Mouse (Mus musculus): ENCODE data around the gene Cdc42se2. TPM values are rescaled to one million over a fixed set of nuclear protein-coding genes. Genes with fewer than 3 reads are reported as not detected.

Cdc42se2 gene
- polyA plus RNA-seq, 1 experiment from 2014 or later: 72.5 TPM

- H3K27ac ChIP-seq: no peak overlapping the region
- H3K27me3 ChIP-seq (replicated peaks): no peaks in the 10 kb centered on the region
- ATAC-seq: no peak
- no peak overlapping the region for H3K9ac ChIP-seq
- peaks cover 9% of the 10 kb centered on the region; the same call in 1 of the 2 replicates for H3K36me3 ChIP-seq
- WGBS: 85% methylated on average over 6 of the region's 6 CpGs
- no peak overlapping the region for H3K4me2 ChIP-seq (replicated peaks)
- H3K9me3 ChIP-seq: no peaks in the 10 kb centered on the region
- no peak overlapping the region for H3K4me3 ChIP-seq (replicated peaks)
- no peaks in the 10 kb centered on the region for H3K4me1 ChIP-seq (replicated peaks)
Measured at GRCm38 (mm10) chr11:54693696-54694095, 93.8 kb downstream of the Cdc42se2 start.

- no peaks in the 10 kb centered on the region for H3K9me3 ChIP-seq
- peaks cover 5% of the 10 kb centered on the region; the same call in 1 of the 2 replicates for H3K36me3 ChIP-seq
- no peak overlapping the region for H3K4me3 ChIP-seq (replicated peaks)
- H3K4me2 ChIP-seq (replicated peaks): no peak overlapping the region
- H3K9ac ChIP-seq: no peak overlapping the region
- 77% methylated on average over 4 of the region's 4 CpGs for WGBS
- H3K27ac ChIP-seq: no peak overlapping the region
- no peaks in the 10 kb centered on the region for H3K27me3 ChIP-seq (replicated peaks)
- H3K4me1 ChIP-seq (replicated peaks): no peaks in the 10 kb centered on the region
- ATAC-seq: no peak
Measured at GRCm38 (mm10) chr11:54691179-54691578, 96.3 kb downstream of the Cdc42se2 start.

- Histone ChIP-seq H3K4me1 (replicated peaks) (no peaks in the 10 kb centered on the region), H3K9ac (no peak overlapping the region), H3K4me2 (replicated peaks) (no peak overlapping the region), H3K36me3 (peaks cover 5% of the 10 kb centered on the region; the same call in 1 of the 2 replicates), H3K9me3 (no peaks in the 10 kb centered on the region), H3K4me3 (replicated peaks) (no peak overlapping the region), H3K27ac (no peak overlapping the region), H3K27me3 (replicated peaks) (no peaks in the 10 kb centered on the region)
- 81% methylated on average over 4 of the region's 4 CpGs for WGBS
- ATAC-seq: no peak
Measured at GRCm38 (mm10) chr11:54690171-54690570, 97.3 kb downstream of the Cdc42se2 start.

GRCm38 (mm10) chr11:54684831-54685230, 102.6 kb downstream of the Cdc42se2 start:
- Histone ChIP-seq H3K4me1 (replicated peaks) (no peaks in the 10 kb centered on the region), H3K4me3 (replicated peaks) (no peak overlapping the region), H3K27ac (no peak overlapping the region), H3K27me3 (replicated peaks) (no peaks in the 10 kb centered on the region), H3K36me3 (peaks cover 6% of the 10 kb centered on the region; the same call in 1 of the 2 replicates), H3K4me2 (replicated peaks) (no peak overlapping the region), H3K9me3 (no peaks in the 10 kb centered on the region), H3K9ac (no peak overlapping the region)
- WGBS: 88% methylated on average over 2 of the region's 2 CpGs
- ATAC-seq: no peak

GRCm38 (mm10) chr11:54679141-54679540, 108.3 kb downstream of the Cdc42se2 start:
- H3K4me2 ChIP-seq (replicated peaks): no peak overlapping the region
- no peak overlapping the region for H3K27ac ChIP-seq
- H3K36me3 ChIP-seq: peaks cover 8% of the 10 kb centered on the region; the same call in 1 of the 2 replicates
- ATAC-seq: no peak
- H3K27me3 ChIP-seq (replicated peaks): no peaks in the 10 kb centered on the region
- no peaks in the 10 kb centered on the region for H3K4me1 ChIP-seq (replicated peaks)
- WGBS: 95% methylated on average over 2 of the region's 2 CpGs
- no peak overlapping the region for H3K9ac ChIP-seq
- H3K4me3 ChIP-seq (replicated peaks): no peak overlapping the region
- no peaks in the 10 kb centered on the region for H3K9me3 ChIP-seq

- no peaks in the 10 kb centered on the region for H3K27me3 ChIP-seq (replicated peaks)
- no peak overlapping the region for H3K4me2 ChIP-seq (replicated peaks)
- H3K9ac ChIP-seq: no peak overlapping the region
- H3K36me3 ChIP-seq: peaks cover 7% of the 10 kb centered on the region; the same call in 1 of the 2 replicates
- H3K4me1 ChIP-seq (replicated peaks): no peaks in the 10 kb centered on the region
- no peak for ATAC-seq
- H3K9me3 ChIP-seq: no peaks in the 10 kb centered on the region
- no peak overlapping the region for H3K27ac ChIP-seq
- H3K4me3 ChIP-seq (replicated peaks): no peak overlapping the region
- WGBS: 96% methylated on average over 2 of the region's 2 CpGs
Measured at GRCm38 (mm10) chr11:54675792-54676489, 111.5 kb downstream of the Cdc42se2 start.

- ATAC-seq: peak; percentile 77
- 57% methylated on average over 8 of the region's 8 CpGs for WGBS
- no peak overlapping the region for H3K4me3 ChIP-seq (replicated peaks)
- no peak overlapping the region for H3K9ac ChIP-seq
- H3K27me3 ChIP-seq (replicated peaks): no peaks in the 10 kb centered on the region
- no peak overlapping the region for H3K4me2 ChIP-seq (replicated peaks)
- H3K27ac ChIP-seq: no peak overlapping the region
- H3K36me3 ChIP-seq: no peaks in the 10 kb centered on the region
- no peaks in the 10 kb centered on the region for H3K9me3 ChIP-seq
- H3K4me1 ChIP-seq (replicated peaks): no peaks in the 10 kb centered on the region
Measured at GRCm38 (mm10) chr11:54673575-54674298, 113.7 kb downstream of the Cdc42se2 start.

Other genes with a start within 250 kb of the Cdc42se2 start
- 8.9 and 9.4 TPM in 2 replicates for gene Lyrm7, start 73.2 kb upstream of the Cdc42se2 start, polyA plus RNA-seq (2015; fragmentation: Nextera tagmentation; extraction: Ambion mirVana)
- 705 and 851 TPM in 2 replicates for gene Hint1, start 78.7 kb upstream of the Cdc42se2 start, polyA plus RNA-seq (2015; fragmentation: Nextera tagmentation; extraction: Ambion mirVana)
- gene Gpx3, start 114.8 kb upstream of the Cdc42se2 start, polyA plus RNA-seq (2015; fragmentation: Nextera tagmentation; extraction: Ambion mirVana): 308 and 352 TPM in 2 replicates
- gene Tnip1, start 175.2 kb upstream of the Cdc42se2 start, polyA plus RNA-seq (2015; fragmentation: Nextera tagmentation; extraction: Ambion mirVana): 22.7 and 24.5 TPM in 2 replicates
- 261 and 262 TPM in 2 replicates for gene Anxa6, start 245.8 kb upstream of the Cdc42se2 start, polyA plus RNA-seq (2015; fragmentation: Nextera tagmentation; extraction: Ambion mirVana)

Measured in intestine, embryonic 15.5 days (tissue).